Mouse (Mus musculus) bone marrow, adult 2 months (tissue): ENCODE results near the gene Cryba1.
A peak's percentile ranks its signal among the peaks of the same experiment; 100 is the strongest.

Source experiments
- CTCF ChIP-seq: fragments of 200-500 bp; IDR thresholded peaks from 2 replicates; pipeline ENCODE4 v1.5.1; 2011; ENCODE audit warnings: low read length, control low read depth; ENCODE audit not compliant: control insufficient read depth, insufficient read depth
- POLR2A ChIP-seq: fragments of 200-500 bp; IDR thresholded peaks from 2 replicates; pipeline ENCODE4 v1.6.1; 2011; ENCODE audit warnings: low read depth, mild to moderate bottlenecking, control low read depth, low read length, borderline replicate concordance; ENCODE audit not compliant: control insufficient read depth

GRCm38 (mm10) chr11:77673428-77673991, 51.6 kb downstream of the Cryba1 start:
- TF ChIP-seq CTCF (peak; percentile 52), POLR2A (no peak)
